Mouse (Mus musculus) c-Kit-positive CD71-negative TER-119-negative erythroid progenitor cells, embryonic 14.5 days (primary cell): Measurements from ENCODE around the gene Hnrnpf.
"Not testable (repeated sequence)": the region's sequence is repeated elsewhere in the genome, so short reads cannot be mapped to it uniquely, and the experiment has no call there.

ENCODE experiments used
- DNase-seq: peaks from one replicate; pipeline ENCODE4 v3.0.0-alpha.2; 2013; ENCODE audit warnings: low read depth

The Hnrnpf gene

GRCm38 (mm10) chr6:117900126-117901080 is at the start of gene Hnrnpf:
Gene Hnrnpf (plus strand): TSS chr6:117900324.
- DNase-seq = no peak

GRCm38 (mm10) chr6:117851747-117852146 is 48.4 kb upstream of the Hnrnpf start:
- DNase-seq = no peak

GRCm38 (mm10) chr6:117857990-117858389 is 42.1 kb upstream of the Hnrnpf start:
- no peak for DNase-seq

GRCm38 (mm10) chr6:117861848-117862247 is 38.3 kb upstream of the Hnrnpf start, which contains the start of gene Zfp239:
Gene Zfp239 (plus strand): TSS chr6:117862100.
- DNase-seq = no peak

GRCm38 (mm10) chr6:117862465-117862864 is 37.7 kb upstream of the Hnrnpf start:
- DNase-seq = no peak

GRCm38 (mm10) chr6:117862899-117863620 is 37.1 kb upstream of the Hnrnpf start:
- no peak for DNase-seq

GRCm38 (mm10) chr6:117863751-117864150 is 36.4 kb upstream of the Hnrnpf start:
- no peak for DNase-seq

GRCm38 (mm10) chr6:117868187-117868586 is 31.9 kb upstream of the Hnrnpf start:
- DNase-seq = no peak

- DNase-seq = no peak
Observed at GRCm38 (mm10) chr6:117871034-117871433, 29.1 kb upstream of the Hnrnpf start.

- not testable (repeated sequence) for DNase-seq
Observed at GRCm38 (mm10) chr6:117873450-117873849, 26.7 kb upstream of the Hnrnpf start.

- no peak for DNase-seq
Observed at GRCm38 (mm10) chr6:117874621-117875281, 25.4 kb upstream of the Hnrnpf start.

- DNase-seq = peak; percentile 79
Observed at GRCm38 (mm10) chr6:117878700-117879407, 21.3 kb upstream of the Hnrnpf start.

- peak; percentile 99 for DNase-seq
Observed at GRCm38 (mm10) chr6:117879408-117880115, 20.6 kb upstream of the Hnrnpf start.

GRCm38 (mm10) chr6:117880394-117880838 is 19.7 kb upstream of the Hnrnpf start:
- no peak for DNase-seq

GRCm38 (mm10) chr6:117881229-117881628 is 18.9 kb upstream of the Hnrnpf start:
- no peak for DNase-seq

- DNase-seq = no peak
Observed at GRCm38 (mm10) chr6:117881997-117882396, 18.1 kb upstream of the Hnrnpf start.

- DNase-seq = no peak
Observed at GRCm38 (mm10) chr6:117885943-117886342, 14.2 kb upstream of the Hnrnpf start.

GRCm38 (mm10) chr6:117888032-117888431 is 12.1 kb upstream of the Hnrnpf start:
- no peak for DNase-seq

- DNase-seq = no peak
Observed at GRCm38 (mm10) chr6:117888642-117889096, 11.5 kb upstream of the Hnrnpf start.

- no peak for DNase-seq
Observed at GRCm38 (mm10) chr6:117890257-117890656, 9.9 kb upstream of the Hnrnpf start.
